Mouse (Mus musculus) heart, postnatal 0 days (tissue): ENCODE measurements around the gene Traf3ip3. TPM values are rescaled to one million over a fixed set of nuclear protein-coding genes. Genes with fewer than 3 reads are reported as not detected.

Source experiments
- ATAC-seq: fragments of 200-750 bp; cut with Nextera tagmentation; 2 replicates; pipeline ENCODE4 v1.8.0; 2017; ENCODE audit warnings: low read depth, moderate number of reproducible peaks, moderate library complexity; ENCODE audit not compliant: insufficient read depth
- DNase-seq: peaks from one replicate; pipeline ENCODE4 v3.0.0-alpha.2; 2016; ENCODE audit warnings: low spot score
- H3K27ac ChIP-seq: fragments of 300-500 bp; sonication (generic); 2 replicates; pipeline ENCODE4 v1.5.1; 2014; ENCODE audit warnings: low read depth, mild to moderate bottlenecking
- H3K27me3 ChIP-seq: fragments of 300-500 bp; sonication (generic); 2 replicates; pipeline ENCODE4 v1.6.1; 2014; ENCODE audit warnings: low read length, mixed read lengths; ENCODE audit not compliant: control insufficient read depth, insufficient read depth
- H3K36me3 ChIP-seq: fragments of 300-500 bp; sonication (generic); replicated peaks from 2 replicates; pipeline ENCODE4 v1.6.1; 2014; ENCODE audit warnings: low read length, mixed read lengths; ENCODE audit not compliant: control insufficient read depth, insufficient read depth
- H3K4me1 ChIP-seq: fragments of 300-500 bp; sonication (generic); 2 replicates; pipeline ENCODE4 v1.6.1; 2014; ENCODE audit warnings: antibody characterized with exemption; ENCODE audit not compliant: control insufficient read depth, insufficient read depth
- H3K4me2 ChIP-seq: fragments of 300-500 bp; sonication (generic); 2 replicates; pipeline ENCODE4 v1.6.1; 2014; ENCODE audit warnings: low read depth, mild to moderate bottlenecking, low read length, moderate library complexity
- H3K4me3 ChIP-seq: fragments of 300-500 bp; sonication (generic); 2 replicates; pipeline ENCODE4 v1.5.1; 2014; ENCODE audit warnings: low read depth, low read length
- H3K9ac ChIP-seq: fragments of 300-500 bp; sonication (generic); replicated peaks from 2 replicates; pipeline ENCODE4 v1.6.1; 2014; ENCODE audit warnings: low read depth, low read length, mixed read lengths
- H3K9me3 ChIP-seq: fragments of 300-500 bp; sonication (generic); replicated peaks from 2 replicates; pipeline ENCODE4 v1.6.1; 2016; ENCODE audit warnings: low read length; ENCODE audit not compliant: control insufficient read depth
- CTCF ChIP-seq: IDR thresholded peaks from 2 replicates; pipeline ENCODE4 v1.5.1; 2016; ENCODE audit warnings: antibody characterized with exemption, control low read depth, low read depth
- EP300 ChIP-seq: IDR thresholded peaks from 2 replicates; pipeline ENCODE4 v1.6.1; 2016; ENCODE audit warnings: antibody characterized with exemption, low read depth
- WGBS: fragments of 180-500 bp; shearing (Covaris S2); extraction: QIAGEN DNeasy Blood & Tissue Kit; methylation state at CpG from one replicate; pipeline ENCODE4 v1.1.7; 2014; 5-methylcytosine and 5-hydroxymethylcytosine counted together
- polyA plus RNA-seq: library from polyadenylated mRNA; unstranded; fragments of >200 nt; fragmentation: Nextera tagmentation; extraction: Ambion mirVana; gene quantifications from 2 replicates; pipeline ENCODE4 v1.2.1, GENCODE M21; 2015
- total RNA-seq: library from RNA; depleted of rRNA; stranded (reverse); fragments of >200 nt; gene quantifications from 2 replicates; pipeline ENCODE4 v1.2.3, GENCODE M21; 2014; ENCODE audit warnings: low replicate concordance; rRNA removed

The Traf3ip3 gene
- 0.08 and 0.61 TPM in 2 replicates for total RNA-seq
- polyA plus RNA-seq = 0.54 and 0.79 TPM in 2 replicates

GRCm38 (mm10) chr1:193201383-193201778 lies at the start of gene Traf3ip3:
Gene Traf3ip3, minus strand, starts transcription at chr1:193201703.
- no peak for ATAC-seq
- TF ChIP-seq EP300 = no peak
- no peak for TF ChIP-seq CTCF

GRCm38 (mm10) chr1:193250026-193250425 lies 48.5 kb upstream of the Traf3ip3 start:
- no peak overlapping the region for H3K9ac ChIP-seq
- 72% methylated on average over 2 of the region's 2 CpGs for WGBS
- DNase-seq (no peak), ATAC-seq (no peak)
- no peak overlapping the region for H3K27ac ChIP-seq
- TF ChIP-seq CTCF (no peak), EP300 (no peak)
- no peak overlapping the region for H3K4me2 ChIP-seq
- H3K4me3 ChIP-seq = no peak overlapping the region
- no peaks in the 10 kb centered on the region for H3K36me3 ChIP-seq
- H3K4me1 ChIP-seq = peaks cover 11% of the 10 kb centered on the region; the same call in 1 of the 2 replicates
- H3K9me3 ChIP-seq = no peaks in the 10 kb centered on the region
- H3K27me3 ChIP-seq = no peaks in the 10 kb centered on the region

More at GRCm38 (mm10) chr1:193201383-193201778, at the start of gene Traf3ip3:
- Histone ChIP-seq H3K4me2 (peak within 1 kb of the TSS; percentile 37; the same call in 1 of the 2 replicates), H3K27ac (peak within 1 kb of the TSS; percentile 71; the same call in 1 of the 2 replicates), H3K9me3 (no peaks in the 10 kb centered on the region), H3K36me3 (no peaks in the 10 kb centered on the region), H3K27me3 (no peaks in the 10 kb centered on the region), H3K9ac (no peak within 1 kb of the TSS), H3K4me3 (peak within 1 kb of the TSS; percentile 30; the same call in 1 of the 2 replicates), H3K4me1 (no peaks in the 10 kb centered on the region)
- 51% methylated on average over 5 of the region's 5 CpGs for WGBS
- DNase-seq = no peak

GRCm38 (mm10) chr1:193244235-193244634 lies 42.7 kb upstream of the Traf3ip3 start:
- Histone ChIP-seq H3K9me3 (no peaks in the 10 kb centered on the region), H3K4me1 (0 out of 2 replicates have a peak, but pooled peaks cover 15% of the 10 kb centered on the region), H3K4me2 (no peak overlapping the region), H3K27me3 (no peaks in the 10 kb centered on the region), H3K4me3 (no peak overlapping the region), H3K27ac (peak overlapping the region; percentile 81; the same call in 1 of the 2 replicates), H3K36me3 (no peaks in the 10 kb centered on the region), H3K9ac (no peak overlapping the region)
- DNase-seq (no peak), ATAC-seq (peak; percentile 15; the same call in 1 of the 2 replicates)
- TF ChIP-seq CTCF (no peak), EP300 (no peak)
- 57% methylated on average over 6 of the region's 6 CpGs for WGBS

GRCm38 (mm10) chr1:193243571-193244193 lies 42.2 kb upstream of the Traf3ip3 start:
- no peaks in the 10 kb centered on the region for H3K36me3 ChIP-seq
- no peaks in the 10 kb centered on the region for H3K27me3 ChIP-seq
- TF ChIP-seq EP300 = no peak
- no peak for TF ChIP-seq CTCF
- ATAC-seq = peak; percentile 73
- H3K4me3 ChIP-seq = no peak overlapping the region
- no peak overlapping the region for H3K9ac ChIP-seq
- DNase-seq = peak; percentile 66
- WGBS = 24% methylated on average over 10 of the region's 10 CpGs
- peak overlapping the region; percentile 81 for H3K27ac ChIP-seq
- H3K4me1 ChIP-seq = 0 out of 2 replicates have a peak, but pooled peaks cover 15% of the 10 kb centered on the region
- no peak overlapping the region for H3K4me2 ChIP-seq
- H3K9me3 ChIP-seq = no peaks in the 10 kb centered on the region

GRCm38 (mm10) chr1:193242863-193243262 lies 41.4 kb upstream of the Traf3ip3 start:
- Histone ChIP-seq H3K27me3 (no peaks in the 10 kb centered on the region), H3K36me3 (no peaks in the 10 kb centered on the region), H3K9ac (no peak overlapping the region), H3K4me1 (0 out of 2 replicates have a peak, but pooled peaks cover 15% of the 10 kb centered on the region), H3K27ac (no peak overlapping the region), H3K4me2 (no peak overlapping the region), H3K9me3 (no peaks in the 10 kb centered on the region), H3K4me3 (no peak overlapping the region)
- TF ChIP-seq EP300 = no peak
- no peak for TF ChIP-seq CTCF
- DNase-seq = no peak
- no peak for ATAC-seq
- WGBS = 70% methylated on average over 4 of the region's 4 CpGs
